Comparison of ENCODE assay signal across 27 mouse cellular contexts in the genomic region with DNA sequence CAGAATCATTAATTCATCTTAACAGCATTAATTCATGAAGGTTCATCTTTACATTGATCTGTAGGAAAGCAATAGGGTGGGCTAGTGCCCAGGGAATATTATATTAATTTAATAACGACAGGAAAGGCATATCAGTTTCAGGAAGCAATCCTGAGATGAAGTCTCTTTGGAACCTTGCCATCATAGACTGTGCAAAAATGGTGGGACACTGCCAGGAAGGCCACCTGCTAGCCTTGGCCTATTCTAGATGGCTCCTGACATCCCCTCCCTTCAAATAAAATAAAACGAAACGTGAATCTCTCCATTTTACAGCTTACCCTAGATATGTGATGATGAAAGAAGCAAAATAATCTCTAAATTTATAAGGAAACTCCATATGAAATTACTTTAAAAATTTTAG. TPM values are rescaled to one million over a fixed set of nuclear protein-coding genes. Genes with fewer than 3 reads are reported as not detected.
DNase-seq lines count a peak whose midpoint lies in the region; TF ChIP-seq lines count a peak whose summit lies in the region.
"Had no signal": no experiment of that assay in that cellular context is flagged by ENCODE, and none has a peak within 500 bp of the region (broad histone marks: within the 10 kb centered on the region; RNA-seq: fewer than 3 reads in every experiment).

No protein-coding gene starts in this region.

- no peak overlapping the region for H3K4me3 ChIP-seq in cerebellum, adult 2 months (replicated peaks; ENCODE audit: insufficient read depth, low read depth, low read length)

- H3K27ac ChIP-seq in cerebellum, adult 2 months (ENCODE audit: insufficient read depth, low read length): no peak overlapping the region

- intact Hi-C loops in left cerebral cortex, postnatal 4 days (cut with DNase I): no loop called here
- intact Hi-C loops in left cerebral cortex, postnatal 10 days (cut with DNase I): no loop called here

- peak; percentile 43 to 56 for DNase-seq in cerebellum, postnatal 10 days
- no peak for DNase-seq in cerebellum, postnatal 36 days
- DNase-seq in cerebellum, postnatal 14 days: peak; percentile 30 to 51
- DNase-seq in cerebellum, adult 2 months: no peak
- DNase-seq in left cerebral cortex, postnatal 4 days: peak; percentile 12
- no peak for DNase-seq in left cerebral cortex, postnatal 10 days (ENCODE audit: extremely low spot score in 1 of 2, low spot score in 2 of 2)
- DNase-seq: adrenal gland, adult 2 months; adrenal gland, adult 8-10 months; adrenal gland, postnatal 10 days; adrenal gland, postnatal 14 days; adrenal gland, postnatal 25 days; adrenal gland, postnatal 36 days; B cell, adult 2 months; cerebellum, adult 11 months; cerebellum, adult 11-12 months; cerebellum, adult 18-20 months had no signal

- no peaks in the 10 kb centered on the region for H3K27me3 ChIP-seq in cerebellum, adult 2 months (ENCODE audit: control insufficient read depth, insufficient read depth, low read length)
- H3K27me3 ChIP-seq: CH12.LX had no signal

- 21% methylated on average over 3 of the region's 3 CpGs for WGBS in cerebellum, adult 2 months

- H3K4me1 ChIP-seq in cerebellum, adult 2 months (ENCODE audit: control insufficient read depth, insufficient read depth, low read length): no peaks in the 10 kb centered on the region

- no peak for TF ChIP-seq CTCF in cerebellum, adult 2 months (IDR thresholded peaks at IDR 0.05; ENCODE audit: borderline replicate concordance, insufficient read depth, low read depth, low read length)

- TF ChIP-seq POLR2A in cerebellum, adult 2 months (IDR thresholded peaks at IDR 0.05; ENCODE audit: borderline replicate concordance, insufficient read depth, low read length): no peak

RNA-seq across cellular contexts. Expression of a gene that starts 41.3 kb away (rescaled TPM):
- not detected in 2 replicates for polyA plus RNA-seq in cerebellum, adult 2 months (2012; rRNA removed)
- not detected for total RNA-seq in left cerebral cortex, postnatal 4 days (2021)
- not detected for total RNA-seq in left cerebral cortex, postnatal 10 days (2021)
- total RNA-seq: adrenal gland, adult 18-20 months; adrenal gland, adult 2 months; adrenal gland, adult 8-10 months; adrenal gland, postnatal 10 days; adrenal gland, postnatal 14 days; adrenal gland, postnatal 25 days; adrenal gland, postnatal 36 days; adrenal gland, postnatal 4 days; G1E; MEL had no signal
- polyA plus RNA-seq: adrenal gland, adult 2 months; brain, embryonic 14.5 days; C2C12; G1E; Patski had no signal

RNA-seq across cellular contexts. Expression of a gene that starts 52.8 kb away (rescaled TPM):
- polyA plus RNA-seq in cerebellum, adult 2 months (2012; rRNA removed): 0.05 and 0.14 TPM in 2 replicates
- not detected for total RNA-seq in left cerebral cortex, postnatal 4 days (2021)
- total RNA-seq in left cerebral cortex, postnatal 10 days (2021): under 1 TPM; 0.17 to 0.18 TPM
- total RNA-seq: adrenal gland, adult 18-20 months; adrenal gland, adult 2 months; adrenal gland, adult 8-10 months; adrenal gland, postnatal 10 days; adrenal gland, postnatal 14 days; adrenal gland, postnatal 25 days; adrenal gland, postnatal 36 days; adrenal gland, postnatal 4 days; ES-E14; G1E; MEL had no signal
- polyA plus RNA-seq: activated CD4-positive, CD25-positive, alpha-beta regulatory T cell, adult 4 months; adrenal gland, adult 2 months; brain, embryonic 14.5 days; C2C12; CD4-positive, CD25-positive, alpha-beta regulatory T cell, adult 4 months; G1E; Patski had no signal

Comparison
In these comparisons a context has a peak if more than half of its experiments do, and no peak if none do; other contexts are left out.
1. DNase-seq: peak in cerebellum, postnatal 10 days (2 of 2), cerebellum, postnatal 14 days (2 of 2) and left cerebral cortex, postnatal 4 days (single experiment); none in cerebellum, postnatal 36 days (0 of 2), cerebellum, adult 2 months (0 of 2) and left cerebral cortex, postnatal 10 days (0 of 2).